Mouse (Mus musculus) limb, embryonic 11.5 days (tissue): ENCODE measurements around the gene Larp1. TPM values are rescaled to one million over a fixed set of nuclear protein-coding genes. Genes with fewer than 3 reads are reported as not detected.

Experiments
- ATAC-seq: fragments of 200-750 bp; cut with Nextera tagmentation; 2 replicates; pipeline ENCODE4 v1.8.0; 2017; ENCODE audit warnings: low read depth; ENCODE audit not compliant: insufficient number of reproducible peaks, low FRiP score, low TSS enrichment
- DNase-seq: peaks from one replicate; pipeline ENCODE4 v3.0.0-alpha.2; 2015; ENCODE audit warnings: low spot score
- H3K27ac ChIP-seq: fragments of 300-500 bp; sonication (generic); replicated peaks from 2 replicates; pipeline ENCODE4 v1.5.1; 2014; ENCODE audit warnings: low read depth, mild to moderate bottlenecking, low read length
- H3K27me3 ChIP-seq: fragments of 300-500 bp; sonication (generic); 2 replicates; pipeline ENCODE4 v1.6.1; 2014; ENCODE audit warnings: mild to moderate bottlenecking, low read length, mixed read lengths; ENCODE audit not compliant: control insufficient read depth, insufficient read depth
- H3K36me3 ChIP-seq: fragments of 300-500 bp; sonication (generic); 2 replicates; pipeline ENCODE4 v1.6.1; 2014; ENCODE audit warnings: mild to moderate bottlenecking, low read length, moderate library complexity, mixed read lengths; ENCODE audit not compliant: control insufficient read depth, insufficient read depth
- H3K4me1 ChIP-seq: fragments of 300-500 bp; sonication (generic); 2 replicates; pipeline ENCODE4 v1.6.1; 2014; ENCODE audit warnings: low read length, mixed read lengths; ENCODE audit not compliant: control insufficient read depth, insufficient read depth
- H3K4me2 ChIP-seq: fragments of 300-500 bp; sonication (generic); 2 replicates; pipeline ENCODE4 v1.6.1; 2014; ENCODE audit warnings: low read depth, mild to moderate bottlenecking, moderate library complexity; ENCODE audit not compliant: severe bottlenecking
- H3K4me3 ChIP-seq: fragments of 300-500 bp; sonication (generic); 2 replicates; pipeline ENCODE4 v1.5.1; 2014; ENCODE audit warnings: low read depth, low read length
- H3K9ac ChIP-seq: fragments of 300-500 bp; sonication (generic); 2 replicates; pipeline ENCODE4 v1.6.1; 2014; ENCODE audit warnings: mild to moderate bottlenecking, low read length
- H3K9me3 ChIP-seq: fragments of 300-500 bp; sonication (generic); 2 replicates; pipeline ENCODE4 v1.6.1; 2016; ENCODE audit warnings: low read length; ENCODE audit not compliant: control insufficient read depth
- WGBS: fragments of 180-500 bp; shearing (Covaris S2); extraction: QIAGEN DNeasy Blood & Tissue Kit; methylation state at CpG from one replicate; pipeline ENCODE4 v1.1.7; 2014; 5-methylcytosine and 5-hydroxymethylcytosine counted together
- polyA plus RNA-seq: library from polyadenylated mRNA; unstranded; fragments of >200 nt; fragmentation: Nextera tagmentation; extraction: Ambion mirVana; gene quantifications from 2 replicates; pipeline ENCODE4 v1.2.1, GENCODE M21; 2014

Gene Larp1
- 18.9 and 22.2 TPM in 2 replicates for polyA plus RNA-seq

DNA sequence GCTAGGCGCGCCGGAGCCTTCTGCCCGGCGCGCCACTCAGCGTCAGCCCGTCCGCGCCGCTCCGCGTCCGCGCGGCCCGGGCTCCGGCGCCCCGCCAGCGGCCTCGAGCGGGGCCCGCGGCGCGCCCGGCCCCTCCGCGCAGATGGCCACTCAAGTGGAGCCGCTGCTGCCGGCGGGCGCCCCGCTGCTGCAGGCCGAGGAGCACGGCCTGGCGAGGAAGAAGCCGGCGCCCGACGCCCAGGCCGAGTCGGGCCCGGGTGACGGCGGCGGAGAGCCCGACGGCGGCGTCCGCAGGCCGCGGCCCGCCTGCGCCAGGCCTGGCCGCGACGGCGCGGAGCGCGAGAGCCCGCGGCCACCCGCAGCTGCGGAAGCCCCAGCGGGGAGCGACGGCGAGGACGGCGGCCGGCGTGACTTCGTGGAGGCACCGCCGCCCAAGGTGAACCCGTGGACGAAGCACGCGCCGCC lies at the start of gene Larp1:
Gene Larp1 (plus strand): TSS at position 14 of the 465 bp plus-strand sequence.
- H3K4me2 ChIP-seq: peak within 1 kb of the TSS; percentile 80
- H3K27me3 ChIP-seq: no peaks in the 10 kb centered on the region
- H3K9ac ChIP-seq: peak within 1 kb of the TSS; percentile 90
- peak within 1 kb of the TSS; percentile 95 for H3K4me3 ChIP-seq
- no peaks in the 10 kb centered on the region for H3K36me3 ChIP-seq
- peaks cover 17% of the 10 kb centered on the region; the same call in 1 of the 2 replicates for H3K4me1 ChIP-seq
- DNase-seq (no peak), ATAC-seq (peak; percentile 15; the same call in 1 of the 2 replicates)
- H3K9me3 ChIP-seq: no peaks in the 10 kb centered on the region
- 0% methylated on average over 37 of the region's 84 CpGs for WGBS
- peak within 1 kb of the TSS; percentile 92 for H3K27ac ChIP-seq

DNA sequence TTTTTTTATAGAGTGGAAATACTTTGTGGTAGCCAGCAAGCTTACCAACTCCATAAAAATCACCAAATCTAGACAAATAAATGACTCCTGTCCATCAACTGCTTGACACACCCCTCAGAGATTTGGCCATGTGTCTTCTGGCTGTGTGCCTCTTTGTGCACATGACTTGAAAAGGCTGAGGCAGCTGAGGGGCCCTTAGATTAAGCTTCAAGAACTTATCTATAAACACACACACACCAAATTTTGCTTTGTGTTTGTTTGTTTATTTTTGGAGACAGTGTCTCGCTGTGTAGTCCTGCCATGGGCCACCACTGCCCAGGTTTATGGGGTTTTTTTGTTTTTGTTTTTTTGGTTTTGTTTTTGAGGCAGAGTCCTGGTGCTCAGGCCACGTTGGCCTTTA lies 48.9 kb upstream of the Larp1 start:
- H3K4me3 ChIP-seq: no peak overlapping the region
- no peak for DNase-seq
- 78% methylated on average over 2 of the region's 2 CpGs for WGBS
- no peaks in the 10 kb centered on the region; the same call in 1 of the 2 replicates for H3K4me1 ChIP-seq
- no peak overlapping the region for H3K4me2 ChIP-seq
- H3K27ac ChIP-seq: no peak overlapping the region
- H3K9ac ChIP-seq: no peak overlapping the region
- no peak for ATAC-seq
- no peaks in the 10 kb centered on the region for H3K27me3 ChIP-seq
- H3K36me3 ChIP-seq: no peaks in the 10 kb centered on the region
- H3K9me3 ChIP-seq: no peaks in the 10 kb centered on the region

DNA sequence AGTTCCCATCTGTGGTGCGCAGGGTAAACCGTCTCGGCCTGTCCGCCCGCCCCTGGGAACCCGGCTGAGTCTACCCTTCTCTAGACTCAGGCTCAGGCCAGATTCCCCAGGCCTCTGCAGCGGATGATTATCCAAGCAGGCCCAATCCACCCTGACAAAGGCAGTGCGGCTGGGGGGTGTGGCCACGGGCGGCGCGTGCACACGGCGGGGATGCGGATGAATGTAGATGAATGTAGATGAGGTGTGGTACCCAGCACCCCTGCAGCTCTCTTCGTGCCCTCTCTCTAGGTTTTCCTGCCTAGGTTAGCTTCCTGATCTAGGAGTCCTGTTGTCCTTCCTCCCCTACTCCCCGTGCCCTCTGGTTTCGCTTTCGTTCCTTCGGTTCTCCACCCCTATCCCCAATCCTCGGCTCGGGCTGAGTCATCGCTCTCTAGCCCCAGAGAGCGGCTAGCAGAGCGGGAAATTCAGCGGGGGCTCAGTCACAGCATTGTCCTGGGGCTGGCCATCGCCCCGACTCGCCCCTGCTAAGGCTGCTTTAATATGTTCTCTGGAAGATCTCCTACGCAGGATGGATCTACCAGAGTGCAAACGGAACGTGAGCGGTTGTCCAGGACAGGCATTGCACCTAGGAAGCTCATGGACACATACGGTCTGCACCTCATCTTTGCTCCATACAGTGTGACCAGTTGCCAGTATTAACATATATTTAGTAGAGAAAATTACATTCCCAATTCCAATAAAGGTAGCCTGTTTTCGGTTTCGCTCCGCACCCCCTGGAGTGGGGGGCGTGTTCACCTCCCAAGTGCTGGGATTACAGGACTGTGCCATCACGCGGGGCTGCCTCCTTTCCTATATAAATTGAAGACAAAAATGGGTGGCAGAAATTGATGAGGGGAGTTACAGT lies 46.2 kb upstream of the Larp1 start:
- Histone ChIP-seq H3K27me3 (no peaks in the 10 kb centered on the region), H3K9me3 (no peaks in the 10 kb centered on the region), H3K9ac (peak overlapping the region; percentile 67), H3K36me3 (no peaks in the 10 kb centered on the region), H3K27ac (no peak overlapping the region; the same call in 1 of the 2 replicates), H3K4me3 (peak overlapping the region; percentile 44), H3K4me1 (no peaks in the 10 kb centered on the region; the same call in 1 of the 2 replicates), H3K4me2 (peak overlapping the region; percentile 49)
- peak; percentile 89 for DNase-seq
- WGBS: under 1% methylated on average over 40 of the region's 40 CpGs
- ATAC-seq: peak; percentile 91

DNA sequence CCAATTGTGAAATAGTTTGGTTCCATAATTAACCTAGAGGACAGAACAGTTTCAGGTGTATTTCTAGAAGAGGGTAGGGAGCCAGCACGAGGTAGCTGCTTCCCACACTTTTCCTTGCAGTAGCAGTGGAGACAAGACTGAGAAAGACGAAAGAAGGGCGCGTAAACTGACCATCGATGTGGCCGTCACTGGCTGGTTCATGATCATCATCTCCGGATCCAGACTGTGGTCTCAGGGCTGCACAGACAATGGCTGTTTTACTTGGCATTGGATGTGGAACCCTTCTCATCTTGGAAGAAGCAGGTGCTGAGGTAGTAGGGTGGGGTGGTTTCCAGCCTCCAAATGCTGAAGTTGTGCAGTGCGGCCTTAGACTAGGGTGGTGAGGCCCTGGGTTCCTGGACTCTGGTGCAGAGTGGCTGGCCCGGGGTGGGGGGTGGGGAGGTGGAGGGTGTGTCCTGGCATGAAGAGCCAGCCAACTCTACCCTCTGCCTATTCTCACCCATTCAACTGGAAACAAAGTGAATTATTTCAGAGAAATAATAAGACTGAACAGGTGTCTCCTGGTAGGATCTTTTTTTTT lies 45.5 kb upstream of the Larp1 start:
- Histone ChIP-seq H3K36me3 (no peaks in the 10 kb centered on the region), H3K27ac (no peak overlapping the region), H3K9me3 (no peaks in the 10 kb centered on the region), H3K4me2 (peak overlapping the region; percentile 49), H3K27me3 (no peaks in the 10 kb centered on the region), H3K4me1 (no peaks in the 10 kb centered on the region; the same call in 1 of the 2 replicates), H3K4me3 (peak overlapping the region; percentile 44; the same call in 1 of the 2 replicates), H3K9ac (no peak overlapping the region; the same call in 1 of the 2 replicates)
- ATAC-seq (no peak), DNase-seq (no peak)
- whole genome bisulfite sequencing: 30% methylated on average over 9 of the region's 9 CpGs

DNA sequence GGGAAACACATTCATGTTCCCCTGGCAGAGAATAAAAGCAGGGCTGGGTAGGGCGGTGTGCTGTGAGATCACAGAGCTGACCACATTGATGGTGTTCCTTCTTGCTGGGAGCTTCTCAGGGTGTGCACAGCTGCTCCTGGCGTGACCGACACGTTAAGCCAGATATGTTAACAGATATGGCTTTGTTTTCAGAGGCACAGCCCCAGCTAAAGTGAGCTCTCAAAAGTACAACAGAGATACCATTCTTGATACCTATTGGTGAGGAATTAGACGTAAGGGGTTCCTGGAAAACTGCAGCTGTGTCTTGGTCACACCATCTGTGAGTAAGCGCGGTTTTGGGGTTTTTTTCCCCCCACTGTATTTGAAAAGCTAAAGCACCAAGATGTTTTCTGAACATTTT lies 42.2 kb upstream of the Larp1 start:
- H3K36me3 ChIP-seq: no peaks in the 10 kb centered on the region
- H3K27ac ChIP-seq: no peak overlapping the region
- no peak overlapping the region for H3K4me2 ChIP-seq
- no peak for DNase-seq
- no peaks in the 10 kb centered on the region; the same call in 1 of the 2 replicates for H3K4me1 ChIP-seq
- H3K9ac ChIP-seq: no peak overlapping the region
- H3K27me3 ChIP-seq: no peaks in the 10 kb centered on the region
- WGBS: 88% methylated on average over 7 of the region's 7 CpGs
- H3K9me3 ChIP-seq: no peaks in the 10 kb centered on the region
- no peak overlapping the region for H3K4me3 ChIP-seq
- ATAC-seq: no peak

DNA sequence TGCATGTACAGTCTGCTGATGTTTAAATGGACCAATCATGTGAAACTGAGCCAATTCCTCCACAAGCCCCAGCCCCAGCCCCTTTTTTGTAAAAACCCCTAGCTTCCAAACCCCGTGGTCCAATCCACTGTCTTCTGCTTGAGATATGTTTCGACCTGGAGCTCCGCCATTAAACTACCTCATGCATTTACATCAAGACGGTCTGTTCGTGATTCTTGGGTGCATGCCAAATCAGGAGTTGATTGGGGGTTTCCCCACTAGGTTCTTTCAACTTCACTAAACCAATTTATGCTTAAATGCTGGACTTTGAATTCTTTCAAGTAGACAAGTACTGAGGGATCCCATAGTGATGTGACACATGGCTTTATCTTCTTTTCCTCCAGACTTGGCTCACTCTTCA lies 40.6 kb upstream of the Larp1 start:
- H3K36me3 ChIP-seq: no peaks in the 10 kb centered on the region
- H3K4me2 ChIP-seq: no peak overlapping the region
- H3K4me3 ChIP-seq: no peak overlapping the region
- no peak overlapping the region for H3K27ac ChIP-seq
- H3K9me3 ChIP-seq: no peaks in the 10 kb centered on the region
- no peaks in the 10 kb centered on the region for H3K4me1 ChIP-seq
- no peaks in the 10 kb centered on the region for H3K27me3 ChIP-seq
- no peak overlapping the region for H3K9ac ChIP-seq
- ATAC-seq: no peak
- no peak for DNase-seq
- 91% methylated on average over 5 of the region's 5 CpGs for WGBS

DNA sequence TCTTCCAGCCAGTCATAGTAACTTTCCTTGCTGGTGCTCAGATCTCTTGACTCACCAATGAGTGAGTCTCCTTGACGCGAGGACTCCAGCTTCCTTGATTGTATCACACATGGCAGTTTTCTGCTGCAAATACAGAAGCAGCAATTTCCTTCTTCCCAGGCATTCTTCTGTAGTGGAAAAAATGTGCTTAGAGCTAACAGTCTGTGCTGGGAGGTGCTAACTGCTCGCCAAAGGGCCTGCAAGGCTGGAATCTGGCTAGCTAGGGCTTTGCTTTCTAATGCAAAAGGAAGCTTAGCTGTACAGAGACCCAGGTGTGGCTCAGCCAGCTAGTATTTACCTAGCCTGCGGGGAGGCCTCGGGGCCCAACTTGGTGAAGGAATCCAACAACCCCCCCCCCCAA lies 38.3 kb upstream of the Larp1 start:
- Histone ChIP-seq H3K9me3 (no peaks in the 10 kb centered on the region), H3K27ac (no peak overlapping the region), H3K9ac (no peak overlapping the region), H3K27me3 (no peaks in the 10 kb centered on the region), H3K36me3 (no peaks in the 10 kb centered on the region), H3K4me3 (no peak overlapping the region), H3K4me1 (no peaks in the 10 kb centered on the region), H3K4me2 (no peak overlapping the region)
- DNase-seq: no peak
- 22% methylated on average over 5 of the region's 5 CpGs for WGBS
- no peak for ATAC-seq

DNA sequence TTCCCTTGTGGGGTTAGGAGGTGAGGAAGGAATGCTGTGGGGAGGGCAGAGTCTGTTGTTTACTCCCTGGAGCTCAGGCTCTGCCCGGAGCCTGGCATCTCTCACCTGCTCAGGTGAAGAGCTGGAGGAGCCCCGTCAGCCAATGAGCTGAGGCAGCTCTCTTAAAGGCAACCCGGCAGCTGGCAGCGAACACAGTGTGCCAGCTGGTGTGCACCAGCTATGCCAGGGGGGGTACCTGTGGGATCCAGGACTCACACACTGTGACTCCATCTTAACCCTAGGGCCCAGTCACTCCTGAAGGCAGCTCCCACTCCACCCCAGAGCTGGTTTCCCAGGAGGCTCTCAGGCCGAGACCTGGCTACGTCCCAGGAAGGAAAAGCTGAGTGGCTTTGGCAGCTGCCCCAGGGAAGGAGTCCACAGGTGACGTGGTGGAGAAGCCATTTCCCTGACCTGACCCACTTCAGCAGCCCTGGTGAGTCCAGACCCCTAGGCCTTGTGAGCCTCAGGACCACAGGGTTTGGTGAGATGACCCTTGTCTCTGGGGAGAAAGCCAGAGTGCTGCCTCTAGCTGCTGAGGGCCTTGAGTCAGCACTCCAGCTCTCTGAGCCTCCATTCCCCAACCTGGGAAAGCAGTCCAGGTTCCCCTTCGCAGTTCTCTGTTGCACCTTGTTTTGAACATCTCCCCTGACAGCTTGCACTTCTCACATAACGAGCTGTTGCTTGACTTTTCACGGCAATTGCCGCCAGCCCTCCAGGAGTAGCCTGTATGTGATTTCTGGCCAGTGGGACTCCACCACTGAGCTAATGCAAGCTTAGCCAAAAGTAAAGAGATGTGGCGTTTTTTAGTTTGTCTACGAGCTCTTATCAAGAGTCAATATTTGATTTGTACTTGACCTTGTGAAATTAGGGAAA lies 35.6 kb upstream of the Larp1 start:
- H3K4me1 ChIP-seq: no peaks in the 10 kb centered on the region
- H3K27me3 ChIP-seq: no peaks in the 10 kb centered on the region
- no peaks in the 10 kb centered on the region for H3K9me3 ChIP-seq
- H3K36me3 ChIP-seq: no peaks in the 10 kb centered on the region
- no peak for DNase-seq
- no peak overlapping the region for H3K9ac ChIP-seq
- ATAC-seq: no peak
- no peak overlapping the region for H3K27ac ChIP-seq
- WGBS: 69% methylated on average over 13 of the region's 13 CpGs
- no peak overlapping the region for H3K4me3 ChIP-seq
- no peak overlapping the region for H3K4me2 ChIP-seq
